Mouse (Mus musculus): Measurements from ENCODE around the gene Syngr2. TPM values are rescaled to one million over a fixed set of nuclear protein-coding genes. Genes with fewer than 3 reads are reported as not detected.
A peak's percentile ranks its signal among the peaks of the same experiment; 100 is the strongest.

Syngr2 gene
- polyA plus RNA-seq, 2 experiments = 41.4 to 75.8 TPM

DNA sequence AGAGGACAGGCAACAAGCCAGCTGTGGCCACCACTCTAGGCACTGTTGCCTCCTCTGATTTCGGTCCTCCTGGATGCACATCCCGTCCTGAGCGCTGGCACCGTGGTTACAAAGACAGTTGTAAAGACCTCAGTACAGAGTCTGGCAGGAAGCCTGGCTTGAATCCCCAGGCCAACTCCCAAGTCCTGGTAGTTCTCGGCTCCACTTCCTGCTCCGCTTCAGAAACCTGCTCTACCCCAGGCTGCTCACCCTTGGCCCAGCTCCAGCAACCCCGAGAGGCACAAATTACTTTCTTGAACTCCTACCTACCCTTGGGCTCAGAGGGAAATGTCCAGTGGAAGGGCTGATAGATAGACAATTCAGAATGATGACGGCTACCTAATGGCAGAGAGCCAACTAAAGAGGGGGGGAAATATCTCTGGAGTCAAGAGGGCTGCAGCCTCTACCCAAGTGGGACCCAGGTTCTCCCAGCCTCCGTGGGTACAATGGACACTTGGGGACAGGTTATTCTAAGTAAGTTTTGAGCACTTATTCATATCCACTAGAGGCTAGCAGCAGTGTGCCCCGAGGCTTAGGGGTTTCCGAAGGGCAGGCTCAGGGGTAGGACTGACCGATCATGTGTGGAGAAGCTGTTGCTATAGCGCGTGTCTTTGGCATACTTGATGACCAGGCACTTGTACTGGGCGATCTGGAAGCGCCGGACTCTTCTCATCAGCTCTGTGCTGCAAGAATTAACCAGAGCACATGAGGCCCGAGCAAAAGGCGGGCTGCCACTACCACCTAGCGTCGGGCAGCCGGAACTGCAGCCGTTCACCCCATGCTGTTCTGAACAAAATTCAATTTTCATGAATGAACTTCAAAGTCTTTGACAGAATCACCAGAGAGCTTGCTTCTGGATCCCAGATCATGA, 14.8 kb downstream of the Syngr2 start:
- TF ChIP-seq POLR2A (IDR thresholded peaks at IDR 0.05; ENCODE audit: borderline replicate concordance, extremely low read depth, insufficient read depth, insufficient read length) = no peak
- 17% methylated on average over 23 of the region's 23 CpGs for WGBS
- no peaks in the 10 kb centered on the region for H3K27me3 ChIP-seq (ENCODE audit: control insufficient read depth, insufficient read depth, low read length)
- peak overlapping the region; percentile 70 for H3K9ac ChIP-seq (ENCODE audit: low read depth, low read length, severe bottlenecking)
- no peaks in the 10 kb centered on the region for H3K9me3 ChIP-seq (ENCODE audit: control insufficient read depth, low read length)
- peaks cover 46% of the 10 kb centered on the region for H3K4me1 ChIP-seq (ENCODE audit: control insufficient read depth, insufficient read depth, low read length)
- peak overlapping the region; percentile 91 for H3K4me2 ChIP-seq (replicated peaks; ENCODE audit: low read depth, low read length, severe bottlenecking)
- H3K27ac ChIP-seq (replicated peaks; ENCODE audit: low read depth, low read length) = no peak overlapping the region; the same call in 1 of the 2 replicates
- DNase-seq (ENCODE audit: low spot score) (peak; percentile 87), ATAC-seq (ENCODE audit: low FRiP score, low read depth) (peak; percentile 45)
- H3K4me3 ChIP-seq (replicated peaks; ENCODE audit: low read length) = peak overlapping the region; percentile 58
- peaks cover 36% of the 10 kb centered on the region for H3K36me3 ChIP-seq (ENCODE audit: control insufficient read depth, insufficient read depth, low read length)

- peak within 1 kb of the TSS; percentile 91 for H3K4me2 ChIP-seq (replicated peaks; ENCODE audit: low read depth, low read length, severe bottlenecking)
- peaks cover 26% of the 10 kb centered on the region for H3K36me3 ChIP-seq (ENCODE audit: control insufficient read depth, insufficient read depth, low read length)
- WGBS = 0% methylated on average over 34 of the region's 34 CpGs
- peak within 1 kb of the TSS; percentile 70 for H3K9ac ChIP-seq (ENCODE audit: low read depth, low read length, severe bottlenecking)
- H3K9me3 ChIP-seq (ENCODE audit: control insufficient read depth, low read length) = no peaks in the 10 kb centered on the region
- peak within 1 kb of the TSS; percentile 58 for H3K4me3 ChIP-seq (replicated peaks; ENCODE audit: low read length)
- ATAC-seq (ENCODE audit: low FRiP score, low read depth) (peak; percentile 85), DNase-seq (ENCODE audit: low spot score) (peak; percentile 93)
- peaks cover 46% of the 10 kb centered on the region for H3K4me1 ChIP-seq (ENCODE audit: control insufficient read depth, insufficient read depth, low read length)
- no peaks in the 10 kb centered on the region for H3K27me3 ChIP-seq (ENCODE audit: control insufficient read depth, insufficient read depth, low read length)
- TF ChIP-seq POLR2A (IDR thresholded peaks at IDR 0.05; ENCODE audit: borderline replicate concordance, extremely low read depth, insufficient read depth, insufficient read length) = peak; percentile 26; the same call in 1 of the 2 replicates
- peak within 1 kb of the TSS; percentile 90 for H3K27ac ChIP-seq (replicated peaks; ENCODE audit: low read depth, low read length)
These were observed 16.0 kb downstream of the Syngr2 start, which contains the start of the genes Afmid and Tk1 for GRCm38 (mm10) chr11:117825333-117826101. Gene Afmid (plus strand): TSS chr11:117825924. Gene Tk1 (minus strand): TSS chr11:117826092.

GRCm38 (mm10) chr11:117826164-117826563, 16.7 kb downstream of the Syngr2 start:
- Histone ChIP-seq H3K9ac (ENCODE audit: low read depth, low read length, severe bottlenecking) (peak overlapping the region; percentile 70), H3K36me3 (ENCODE audit: control insufficient read depth, insufficient read depth, low read length) (peaks cover 21% of the 10 kb centered on the region), H3K27me3 (ENCODE audit: control insufficient read depth, insufficient read depth, low read length) (no peaks in the 10 kb centered on the region), H3K4me2 (replicated peaks; ENCODE audit: low read depth, low read length, severe bottlenecking) (peak overlapping the region; percentile 91), H3K27ac (replicated peaks; ENCODE audit: low read depth, low read length) (peak overlapping the region; percentile 90), H3K4me1 (ENCODE audit: control insufficient read depth, insufficient read depth, low read length) (peaks cover 46% of the 10 kb centered on the region), H3K4me3 (replicated peaks; ENCODE audit: low read length) (peak overlapping the region; percentile 58), H3K9me3 (ENCODE audit: control insufficient read depth, low read length) (no peaks in the 10 kb centered on the region)
- peak; percentile 24; the same call in 1 of the 2 replicates for ATAC-seq (ENCODE audit: low FRiP score, low read depth)
- no peak for TF ChIP-seq POLR2A (IDR thresholded peaks at IDR 0.05; ENCODE audit: borderline replicate concordance, extremely low read depth, insufficient read depth, insufficient read length)
- peak; percentile 60 for DNase-seq (ENCODE audit: low spot score)
- 4% methylated on average over 5 of the region's 5 CpGs for WGBS

DNA sequence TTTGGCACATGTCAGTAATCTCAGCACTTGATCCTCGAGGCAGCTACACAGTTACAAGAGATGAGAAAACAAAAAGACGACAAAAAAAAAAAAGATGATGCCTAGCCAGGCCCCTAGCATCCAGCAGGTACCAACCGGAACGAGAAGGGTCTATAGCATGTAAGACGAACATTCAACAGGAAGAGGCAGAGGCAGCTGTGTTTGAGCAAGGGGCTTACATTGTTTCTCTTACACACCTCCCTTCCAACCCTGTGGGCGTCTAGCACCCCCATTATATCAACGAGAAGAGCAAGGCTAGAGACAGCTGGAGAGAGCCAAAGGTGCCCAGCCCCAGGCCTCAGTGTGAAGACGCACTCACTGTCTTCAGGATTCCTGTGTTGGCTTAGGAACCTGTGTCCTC, 17.4 kb downstream of the Syngr2 start:
- Histone ChIP-seq H3K4me1 (ENCODE audit: control insufficient read depth, insufficient read depth, low read length) (peaks cover 46% of the 10 kb centered on the region), H3K9ac (ENCODE audit: low read depth, low read length, severe bottlenecking) (no peak overlapping the region), H3K27ac (replicated peaks; ENCODE audit: low read depth, low read length) (peak overlapping the region; percentile 90), H3K4me3 (replicated peaks; ENCODE audit: low read length) (no peak overlapping the region), H3K27me3 (ENCODE audit: control insufficient read depth, insufficient read depth, low read length) (no peaks in the 10 kb centered on the region), H3K36me3 (ENCODE audit: control insufficient read depth, insufficient read depth, low read length) (peaks cover 15% of the 10 kb centered on the region), H3K9me3 (ENCODE audit: control insufficient read depth, low read length) (no peaks in the 10 kb centered on the region), H3K4me2 (replicated peaks; ENCODE audit: low read depth, low read length, severe bottlenecking) (peak overlapping the region; percentile 91; the same call in 1 of the 2 replicates)
- no peak for DNase-seq (ENCODE audit: low spot score)
- TF ChIP-seq POLR2A (IDR thresholded peaks at IDR 0.05; ENCODE audit: borderline replicate concordance, extremely low read depth, insufficient read depth, insufficient read length) = no peak
- ATAC-seq (ENCODE audit: low FRiP score, low read depth) = no peak
- 64% methylated on average over 8 of the region's 8 CpGs for WGBS

- Histone ChIP-seq H3K27ac (replicated peaks; ENCODE audit: low read depth, low read length) (no peak overlapping the region), H3K9ac (ENCODE audit: low read depth, low read length, severe bottlenecking) (no peak overlapping the region), H3K4me3 (replicated peaks; ENCODE audit: low read length) (no peak overlapping the region), H3K27me3 (ENCODE audit: control insufficient read depth, insufficient read depth, low read length) (no peaks in the 10 kb centered on the region), H3K4me1 (ENCODE audit: control insufficient read depth, insufficient read depth, low read length) (peaks cover 49% of the 10 kb centered on the region), H3K9me3 (ENCODE audit: control insufficient read depth, low read length) (no peaks in the 10 kb centered on the region), H3K4me2 (replicated peaks; ENCODE audit: low read depth, low read length, severe bottlenecking) (no peak overlapping the region), H3K36me3 (ENCODE audit: control insufficient read depth, insufficient read depth, low read length) (peaks cover 10% of the 10 kb centered on the region)
- DNase-seq (ENCODE audit: low spot score) (no peak), ATAC-seq (ENCODE audit: low FRiP score, low read depth) (no peak)
- 48% methylated on average over 3 of the region's 3 CpGs for WGBS
- no peak for TF ChIP-seq POLR2A (IDR thresholded peaks at IDR 0.05; ENCODE audit: borderline replicate concordance, extremely low read depth, insufficient read depth, insufficient read length)
These were observed 17.9 kb downstream of the Syngr2 start for GRCm38 (mm10) chr11:117827386-117827785.
